Mouse (Mus musculus) thymus, adult 2 months (tissue): ENCODE measurements around the gene Jag1. TPM values are rescaled to one million over a fixed set of nuclear protein-coding genes. Genes with fewer than 3 reads are reported as not detected.

ENCODE experiments used
- DNase-seq: peaks from one replicate; pipeline ENCODE4 v3.0.0; 2021
- H3K27ac ChIP-seq: fragments of 200-500 bp; 2 replicates; pipeline ENCODE4 v1.5.1; 2012; ENCODE audit warnings: low read length, control low read depth; ENCODE audit not compliant: control insufficient read depth, insufficient read depth
- H3K27me3 ChIP-seq: fragments of 200-500 bp; 2 replicates; pipeline ENCODE4 v1.6.1; 2012; ENCODE audit warnings: mild to moderate bottlenecking, low read length, moderate library complexity, mixed read lengths; ENCODE audit not compliant: control insufficient read depth, insufficient read depth
- H3K36me3 ChIP-seq: fragments of 200-500 bp; 2 replicates; pipeline ENCODE4 v1.6.1; 2012; ENCODE audit warnings: mild to moderate bottlenecking, low read length, moderate library complexity; ENCODE audit not compliant: control insufficient read depth, insufficient read depth
- H3K4me1 ChIP-seq: fragments of 200-500 bp; replicated peaks from 2 replicates; pipeline ENCODE4 v1.6.1; 2012; ENCODE audit warnings: low read length; ENCODE audit not compliant: control insufficient read depth, insufficient read depth
- H3K4me3 ChIP-seq: fragments of 200-500 bp; 2 replicates; pipeline ENCODE4 v1.5.1; 2012; ENCODE audit warnings: mild to moderate bottlenecking, low read length, control low read depth, moderate library complexity; ENCODE audit not compliant: control insufficient read depth, insufficient read depth
- CTCF ChIP-seq: fragments of 200-500 bp; IDR thresholded peaks from 2 replicates; pipeline ENCODE4 v1.5.1; 2012; ENCODE audit warnings: mild to moderate bottlenecking, control low read depth, low read length, moderate library complexity, borderline replicate concordance; ENCODE audit not compliant: control insufficient read depth, poor library complexity, insufficient read depth; ENCODE audit errors: extremely low read depth
- POLR2A ChIP-seq: fragments of 200-500 bp; IDR thresholded peaks from 2 replicates; pipeline ENCODE4 v1.6.1; 2012; ENCODE audit warnings: mild to moderate bottlenecking, low read length, control low read depth, moderate library complexity; ENCODE audit not compliant: control insufficient read depth, poor library complexity, insufficient read depth; ENCODE audit errors: extremely low read depth
- WGBS: fragments of 180-500 bp; shearing (Covaris S2); methylation state at CpG from one replicate; pipeline ENCODE4 v1.1.7; 2018; 5-methylcytosine and 5-hydroxymethylcytosine counted together
- polyA plus RNA-seq: library from polyadenylated mRNA; depleted of rRNA; stranded (reverse); fragments of >200 nt; gene quantifications from 2 replicates; pipeline ENCODE4 v1.2.3, GENCODE M21; 2012

Jag1 gene
- polyA plus RNA-seq, 1 experiment = 3.0 TPM

DNA sequence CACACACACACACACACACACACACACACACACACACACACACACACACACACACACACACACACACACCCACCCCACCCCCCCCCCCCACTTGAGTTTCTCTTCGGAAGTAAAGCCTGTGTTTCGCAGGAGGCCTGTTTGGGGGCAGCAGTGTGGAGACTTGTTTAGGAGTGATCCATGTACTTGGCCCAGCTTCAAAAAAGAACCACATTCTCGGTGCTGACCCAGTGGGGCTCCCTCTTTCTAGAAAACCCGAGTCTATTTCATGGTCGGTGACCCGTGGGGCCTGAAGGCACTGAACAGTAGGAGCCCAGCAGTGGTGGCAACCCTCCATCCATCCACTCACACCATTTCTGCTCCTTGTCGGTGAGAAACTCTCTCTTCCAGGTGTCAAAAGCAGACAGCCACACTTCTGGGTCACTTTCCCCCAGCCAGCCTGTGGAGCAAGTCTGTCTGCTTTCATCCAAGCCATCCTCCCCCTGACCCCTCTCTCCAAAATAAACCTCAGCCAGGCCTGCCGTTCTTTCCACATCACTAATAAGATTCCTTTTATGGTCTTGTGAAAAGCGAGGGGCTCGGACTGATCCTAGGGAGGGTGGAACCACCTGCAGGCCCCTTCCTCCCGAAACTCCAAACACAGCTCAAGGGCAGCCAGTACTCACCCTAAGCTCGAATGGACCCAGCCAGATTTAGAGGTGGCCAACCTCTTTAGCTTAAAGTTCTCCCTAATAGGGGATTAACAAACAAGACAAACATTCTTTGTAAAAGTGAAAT is 3.0 kb downstream of the Jag1 start:
- Histone ChIP-seq H3K27ac (no peak overlapping the region), H3K36me3 (no peaks in the 10 kb centered on the region), H3K4me1 (0 out of 2 replicates have a peak, but pooled peaks cover 3% of the 10 kb centered on the region), H3K27me3 (peaks cover 7% of the 10 kb centered on the region), H3K4me3 (no peak overlapping the region)
- TF ChIP-seq CTCF = no peak
- no peak for TF ChIP-seq POLR2A
- DNase-seq = no peak
- 69% methylated on average over 12 of the region's 12 CpGs for WGBS

DNA sequence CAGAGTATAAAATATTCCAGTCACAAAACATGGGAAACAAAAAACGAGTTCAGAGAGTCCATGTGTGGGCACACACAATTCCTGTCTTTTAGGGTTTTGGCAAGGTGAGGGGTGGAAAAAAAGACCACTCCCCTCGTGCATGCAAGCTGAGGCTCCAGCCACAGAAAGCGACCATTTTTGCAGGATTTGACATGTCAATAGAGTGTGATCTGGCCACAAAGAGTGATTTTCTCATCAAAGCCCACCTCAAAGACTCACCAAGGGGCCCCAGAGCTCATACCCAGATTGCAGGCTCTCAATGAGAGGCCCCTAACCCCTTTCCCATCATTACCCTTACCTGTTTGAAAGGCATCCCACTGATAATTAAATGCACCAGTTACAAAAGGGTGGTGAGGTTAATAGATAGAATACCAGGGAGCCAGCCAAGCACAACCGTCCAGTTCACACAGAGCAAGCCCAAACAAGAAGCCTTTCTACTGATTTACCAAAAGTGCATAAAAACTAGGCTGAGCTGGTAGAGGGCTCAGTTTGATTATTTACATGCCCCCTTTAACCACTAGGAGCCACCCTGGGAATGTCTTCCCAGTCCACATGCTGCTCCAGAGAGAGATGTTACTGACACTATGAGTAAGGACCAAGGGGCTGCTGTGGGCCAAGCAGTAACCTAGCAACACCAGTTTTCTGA is 6.1 kb downstream of the Jag1 start:
- H3K27me3 ChIP-seq = no peaks in the 10 kb centered on the region; the same call in 1 of the 2 replicates
- H3K4me3 ChIP-seq = no peak overlapping the region
- H3K4me1 ChIP-seq = no peaks in the 10 kb centered on the region
- H3K36me3 ChIP-seq = no peaks in the 10 kb centered on the region
- no peak overlapping the region for H3K27ac ChIP-seq
- no peak for TF ChIP-seq POLR2A
- no peak for TF ChIP-seq CTCF
- 83% methylated on average over 4 of the region's 4 CpGs for WGBS
- no peak for DNase-seq

DNA sequence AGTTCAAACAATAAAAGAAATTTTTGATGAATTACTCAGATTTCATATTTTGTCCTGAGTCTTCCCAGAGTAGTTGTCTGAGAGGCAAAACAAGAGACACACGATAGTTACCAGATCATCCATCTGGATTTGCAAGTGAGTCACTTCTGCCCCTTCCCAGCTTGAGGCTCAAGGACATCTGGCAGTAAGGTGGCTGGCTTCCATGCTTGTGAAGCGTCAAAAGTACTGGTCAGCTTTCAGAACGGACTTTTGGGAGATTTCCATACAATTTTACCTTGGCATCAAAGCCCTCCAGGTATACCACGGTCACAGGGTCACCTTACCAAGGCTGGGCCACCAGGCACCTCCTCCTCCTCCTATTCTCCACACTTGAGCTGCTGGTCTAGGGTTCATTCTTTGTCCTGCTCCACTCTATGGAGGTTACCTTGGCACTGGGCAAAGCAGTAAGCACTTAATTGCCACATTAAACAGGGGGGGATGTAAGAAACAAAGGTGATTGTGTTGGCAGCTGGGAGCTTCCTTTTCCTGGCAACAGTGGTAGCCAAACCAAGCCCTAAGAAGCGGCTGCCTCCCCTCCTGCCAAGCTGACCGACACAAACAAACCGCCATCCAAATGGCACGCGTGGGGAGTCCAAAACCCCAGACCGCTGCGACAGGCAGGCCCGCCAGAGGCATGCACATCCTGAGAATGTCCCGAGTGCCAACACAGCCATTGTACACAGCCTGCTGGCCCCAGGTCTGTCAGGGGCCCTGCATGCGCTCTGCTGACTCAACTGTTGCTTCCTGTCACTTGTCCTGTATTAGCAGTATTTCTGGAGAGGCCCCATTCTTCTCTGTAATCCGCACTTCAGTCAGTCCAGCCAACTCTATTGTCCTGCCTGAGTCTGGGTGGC is 6.9 kb downstream of the Jag1 start:
- Histone ChIP-seq H3K4me1 (no peaks in the 10 kb centered on the region), H3K4me3 (no peak overlapping the region), H3K36me3 (no peaks in the 10 kb centered on the region), H3K27ac (no peak overlapping the region), H3K27me3 (no peaks in the 10 kb centered on the region; the same call in 1 of the 2 replicates)
- no peak for DNase-seq
- TF ChIP-seq CTCF = no peak
- no peak for TF ChIP-seq POLR2A
- 51% methylated on average over 15 of the region's 15 CpGs for WGBS

DNA sequence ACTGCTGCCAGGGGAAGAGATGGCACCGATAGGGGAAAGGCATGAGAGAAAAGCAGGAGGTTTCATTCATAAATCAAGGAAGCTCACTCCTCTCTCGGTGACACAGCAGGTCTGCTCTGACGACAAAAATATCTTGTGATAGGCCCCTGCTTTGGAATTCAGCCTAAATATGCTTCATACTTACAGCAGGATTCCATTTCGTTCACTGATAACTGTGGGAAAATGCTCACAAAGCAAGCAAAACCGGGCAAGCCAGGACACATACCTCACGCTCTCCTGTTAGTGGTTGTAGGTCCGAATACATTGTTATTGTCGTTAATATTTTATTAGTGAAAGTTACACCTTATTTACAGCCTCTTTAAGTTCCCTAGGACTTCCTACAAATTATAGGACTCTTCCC is 8.5 kb downstream of the Jag1 start:
- no peaks in the 10 kb centered on the region for H3K36me3 ChIP-seq
- TF ChIP-seq CTCF (no peak), POLR2A (no peak)
- H3K27ac ChIP-seq = no peak overlapping the region
- H3K4me3 ChIP-seq = no peak overlapping the region
- no peak for DNase-seq
- H3K27me3 ChIP-seq = no peaks in the 10 kb centered on the region
- no peaks in the 10 kb centered on the region for H3K4me1 ChIP-seq
- 80% methylated on average over 8 of the region's 8 CpGs for WGBS

DNA sequence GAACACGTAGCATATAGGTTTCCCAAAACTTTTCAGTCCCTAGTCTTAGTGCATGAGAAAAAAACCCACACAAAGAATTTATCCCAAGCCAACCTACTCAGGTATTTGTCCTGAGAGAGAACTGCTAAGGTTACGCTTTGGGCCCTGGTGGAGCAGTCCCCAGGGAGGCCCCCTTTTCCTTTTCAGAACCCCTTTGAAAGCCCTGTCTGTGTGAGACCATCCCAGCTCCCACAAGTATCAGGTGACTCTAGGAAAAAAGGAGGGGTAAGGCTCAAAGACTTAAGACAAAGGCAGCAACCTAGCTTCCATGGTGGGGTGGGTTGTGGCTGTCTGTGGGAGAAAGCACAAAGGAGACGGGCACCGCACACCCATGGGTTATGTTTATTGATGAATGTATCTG is 9.2 kb downstream of the Jag1 start:
- TF ChIP-seq CTCF (no peak), POLR2A (no peak)
- Histone ChIP-seq H3K4me3 (no peak overlapping the region), H3K36me3 (no peaks in the 10 kb centered on the region), H3K27ac (no peak overlapping the region), H3K4me1 (no peaks in the 10 kb centered on the region), H3K27me3 (no peaks in the 10 kb centered on the region)
- DNase-seq = no peak
- WGBS = 95% methylated on average over 4 of the region's 4 CpGs

DNA sequence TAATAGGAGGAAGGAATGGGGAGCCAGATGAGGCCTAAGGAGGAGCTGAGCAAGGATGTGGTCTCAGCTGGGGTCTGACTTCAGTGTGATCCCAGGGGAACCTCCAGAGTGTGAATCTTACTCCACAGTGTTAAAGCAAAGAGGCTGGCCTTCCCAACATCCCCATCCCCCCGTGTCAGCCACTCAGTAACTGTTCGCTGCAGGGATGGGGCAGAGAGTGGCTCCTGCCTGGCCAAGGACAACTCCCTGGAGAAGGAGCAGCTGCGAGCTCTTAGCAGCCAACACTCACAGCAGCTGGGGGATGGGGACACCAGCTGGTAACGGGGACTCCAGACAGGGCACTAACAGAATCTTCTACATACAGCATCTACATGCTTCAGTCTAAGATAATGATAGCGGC is 15.4 kb downstream of the Jag1 start:
- WGBS = 80% methylated on average over 5 of the region's 5 CpGs
- no peak overlapping the region for H3K27ac ChIP-seq
- no peak overlapping the region for H3K4me3 ChIP-seq
- H3K4me1 ChIP-seq = no peaks in the 10 kb centered on the region
- no peak for DNase-seq
- TF ChIP-seq CTCF = no peak
- no peak for TF ChIP-seq POLR2A
- no peaks in the 10 kb centered on the region for H3K27me3 ChIP-seq
- no peaks in the 10 kb centered on the region for H3K36me3 ChIP-seq
